Mouse (Mus musculus) fat pad, adult 2 months (tissue): ENCODE measurements around the gene Wfdc2.
A peak's percentile ranks its signal among the peaks of the same experiment; 100 is the strongest.

ENCODE experiments used
- DNase-seq: peaks from one replicate; pipeline ENCODE4 v3.0.0-alpha.2; 2011; ENCODE audit warnings: low read depth, low spot score; ENCODE audit errors: extremely low read depth

Gene Wfdc2

DNA sequence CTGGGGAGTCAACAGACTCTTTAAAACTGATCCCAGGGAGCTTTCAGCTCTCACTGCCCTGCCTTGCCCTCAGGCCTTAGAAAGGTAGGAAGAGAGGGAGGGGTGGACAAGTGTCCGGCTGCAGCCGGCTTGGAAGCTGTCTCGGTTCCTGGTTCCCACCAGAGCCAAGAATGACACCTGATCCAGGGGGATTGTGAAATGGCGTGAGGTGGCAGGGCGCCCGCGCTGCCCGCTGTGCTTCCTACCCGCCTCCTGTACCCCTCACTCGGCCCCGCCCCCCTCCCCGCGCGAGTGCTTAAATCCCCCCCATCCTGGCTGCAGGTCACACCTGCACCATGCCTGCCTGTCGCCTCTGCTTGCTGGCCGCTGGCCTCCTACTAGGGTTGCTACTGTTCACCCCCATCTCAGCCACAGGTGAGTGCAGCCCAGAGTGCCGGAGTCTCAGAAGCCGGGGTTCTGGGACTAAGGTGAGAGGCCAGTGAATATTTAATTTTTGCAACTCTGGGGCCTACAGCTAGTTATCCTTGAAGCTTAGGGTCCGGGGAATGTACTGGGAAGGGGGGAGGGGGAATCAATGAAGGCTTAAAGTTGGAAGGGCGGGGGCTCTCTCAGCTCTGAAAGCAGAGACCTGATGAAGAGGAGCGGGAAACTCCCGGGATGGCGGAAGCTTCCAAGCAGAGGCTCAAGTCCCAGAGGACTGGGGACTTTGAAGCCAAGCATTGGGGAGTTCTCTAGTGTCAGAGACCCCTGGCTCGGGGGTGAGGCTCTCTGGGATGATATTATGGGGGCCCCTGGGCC, at the start of gene Wfdc2:
TSS of gene Wfdc2 (plus strand) at position 23 of the 798 bp plus-strand sequence.
- no peak for DNase-seq

DNA sequence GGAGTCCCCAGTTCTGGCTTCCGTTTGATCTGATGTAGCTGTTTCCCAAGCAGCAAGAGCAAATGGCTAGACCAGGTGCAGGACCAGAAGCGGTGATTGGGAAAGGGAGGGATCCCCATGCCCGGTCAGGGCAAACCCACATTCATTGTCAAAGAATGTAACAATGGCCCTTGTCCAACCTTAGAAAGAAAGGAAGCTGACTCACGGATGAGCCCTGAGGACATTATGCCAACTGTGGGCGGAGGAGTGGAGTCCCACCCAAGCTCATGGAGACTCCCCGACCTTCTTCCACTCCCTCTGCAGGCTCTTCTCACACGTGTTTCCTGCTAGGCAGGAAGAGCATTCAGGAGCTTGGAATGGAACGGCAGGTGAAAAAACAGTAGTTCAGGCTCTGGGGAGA, 48.8 kb upstream of the Wfdc2 start:
- DNase-seq, result peak; percentile 45

DNA sequence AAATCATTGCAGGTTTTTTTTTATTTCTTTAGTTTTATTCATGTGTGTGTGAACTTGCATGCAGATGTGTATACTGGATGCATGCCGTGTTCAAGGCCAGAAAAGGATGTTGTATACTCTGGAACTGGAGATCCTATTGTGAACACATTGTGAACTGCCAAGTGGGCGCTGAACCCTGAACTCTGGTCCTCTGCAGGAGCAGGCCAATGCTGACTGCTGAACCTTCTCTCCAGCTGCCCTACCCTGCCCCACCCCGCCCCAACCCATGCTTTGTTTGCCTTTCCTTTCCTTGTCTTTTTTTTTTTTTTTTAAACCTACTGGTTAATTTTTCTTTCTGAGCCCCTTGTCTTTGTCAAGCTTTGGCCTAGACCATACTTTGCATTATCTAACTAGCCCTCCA, 47.3 kb upstream of the Wfdc2 start:
- no peak for DNase-seq

DNA sequence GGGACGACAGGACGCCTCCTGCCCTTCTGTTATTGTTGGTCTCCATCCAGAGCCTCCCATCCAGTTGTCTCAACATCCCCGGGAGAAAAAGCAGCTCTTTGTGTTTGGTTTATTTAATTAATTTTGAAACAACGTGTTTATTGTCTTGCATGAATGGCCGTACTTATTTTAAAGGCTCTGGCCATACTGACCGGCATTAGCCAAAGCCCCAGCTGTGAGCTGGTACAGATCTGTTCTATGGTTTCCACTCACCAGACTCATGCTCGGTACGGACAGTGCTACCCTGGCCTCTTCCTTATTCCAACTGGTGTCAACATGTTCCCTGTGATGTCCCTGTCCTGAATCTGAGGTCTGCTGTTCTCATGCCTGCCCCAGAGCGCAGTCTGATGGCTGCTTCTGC, 46.3 kb upstream of the Wfdc2 start:
- no peak for DNase-seq

DNA sequence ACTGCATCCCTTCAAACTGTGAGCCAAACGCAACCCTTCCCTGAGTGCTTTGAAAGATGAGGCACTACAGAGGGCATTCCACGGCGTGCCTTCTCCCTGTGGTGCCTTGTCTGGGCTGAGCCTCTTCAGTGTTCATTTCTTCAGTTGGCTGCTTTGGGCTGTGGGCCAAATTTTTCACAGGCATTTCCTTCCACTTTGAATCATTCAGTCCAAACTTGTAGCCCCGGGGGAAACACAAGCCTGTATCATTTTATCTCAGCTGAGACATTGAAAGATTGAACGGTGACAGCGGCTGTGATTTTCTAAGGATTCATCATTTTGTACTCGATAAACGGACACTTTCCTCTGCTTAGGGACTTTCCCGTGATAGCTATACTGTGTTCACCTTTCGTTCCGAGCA, 45.6 kb upstream of the Wfdc2 start:
- no peak for DNase-seq

DNA sequence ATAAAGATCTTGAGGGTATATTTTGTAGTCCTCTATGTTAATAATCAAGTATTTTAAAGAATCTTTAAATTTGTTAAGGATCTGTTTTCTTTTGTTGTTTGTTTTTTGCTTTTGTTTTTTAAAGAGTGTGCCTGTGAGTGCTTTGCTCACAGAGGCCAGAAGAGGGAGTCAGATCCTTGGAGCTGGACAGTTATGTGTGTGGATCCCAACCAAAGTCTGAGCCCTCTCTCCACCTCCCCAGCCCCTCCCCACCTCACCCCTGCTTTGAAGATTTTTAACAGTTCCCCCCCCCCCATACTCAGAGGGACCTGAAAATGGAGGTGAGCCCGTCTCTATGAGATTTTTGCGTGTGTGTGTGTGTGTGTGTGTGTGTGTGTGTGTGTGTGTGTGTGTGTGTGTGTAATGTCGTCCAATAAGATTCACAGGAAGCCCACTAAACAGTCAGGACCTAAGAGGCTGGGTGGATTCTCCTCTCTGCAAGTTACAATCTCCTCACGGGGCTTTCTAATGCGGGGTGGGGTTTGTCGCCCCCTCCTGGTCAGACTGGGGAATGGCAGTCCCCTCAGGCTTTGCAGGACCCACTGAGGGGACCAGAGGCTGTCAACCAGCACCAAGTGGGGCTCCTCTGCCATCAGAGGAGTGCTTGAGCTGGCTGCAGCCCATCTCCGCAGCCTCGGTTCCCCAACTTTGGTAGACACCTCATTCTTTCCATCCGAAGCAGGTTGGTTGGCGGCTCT, 44.6 kb upstream of the Wfdc2 start:
- no peak for DNase-seq

DNA sequence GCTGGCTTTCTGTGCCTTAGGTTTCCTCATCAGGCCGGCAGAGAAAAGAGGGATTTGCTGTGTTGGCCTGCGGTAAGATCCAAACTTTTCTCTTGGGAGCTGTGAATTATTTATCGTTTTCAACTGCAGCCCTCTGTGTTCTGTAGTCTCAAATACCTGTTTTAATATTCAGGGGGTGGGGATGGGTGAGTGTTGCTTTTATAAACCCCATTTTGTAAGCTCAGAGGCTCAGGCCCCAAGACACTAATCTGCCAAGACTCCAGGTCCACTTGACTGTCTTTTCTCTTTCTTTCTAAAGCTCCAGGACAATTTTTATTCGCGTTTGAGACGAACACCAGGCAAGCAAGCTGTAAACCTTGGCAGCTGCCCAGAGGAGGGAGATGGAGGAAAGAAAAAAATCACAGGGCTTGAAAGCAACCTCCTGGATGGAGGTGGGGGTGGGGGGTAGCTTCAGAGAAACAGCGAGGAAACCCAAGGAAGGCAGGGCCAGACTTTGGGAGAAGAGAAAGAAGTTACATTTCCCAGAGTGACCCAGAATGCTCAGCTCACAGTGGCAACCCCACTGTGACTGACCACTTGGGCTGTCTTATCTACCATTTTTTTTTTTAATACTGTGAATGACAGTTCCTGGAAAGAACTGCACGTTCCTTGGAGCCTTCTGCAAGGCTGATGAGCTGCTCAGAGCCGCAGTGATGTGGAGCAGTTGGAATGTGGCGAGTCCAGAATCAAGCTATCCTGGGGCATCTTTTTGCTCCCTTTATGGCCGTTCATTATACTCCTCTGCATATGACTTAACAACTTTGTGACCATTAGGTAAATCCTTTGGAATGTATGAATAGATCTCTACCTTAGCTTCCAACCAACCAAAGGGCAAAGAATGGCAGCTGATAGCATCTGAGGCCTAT, 43.7 kb upstream of the Wfdc2 start:
- peak; percentile 68 for DNase-seq

DNA sequence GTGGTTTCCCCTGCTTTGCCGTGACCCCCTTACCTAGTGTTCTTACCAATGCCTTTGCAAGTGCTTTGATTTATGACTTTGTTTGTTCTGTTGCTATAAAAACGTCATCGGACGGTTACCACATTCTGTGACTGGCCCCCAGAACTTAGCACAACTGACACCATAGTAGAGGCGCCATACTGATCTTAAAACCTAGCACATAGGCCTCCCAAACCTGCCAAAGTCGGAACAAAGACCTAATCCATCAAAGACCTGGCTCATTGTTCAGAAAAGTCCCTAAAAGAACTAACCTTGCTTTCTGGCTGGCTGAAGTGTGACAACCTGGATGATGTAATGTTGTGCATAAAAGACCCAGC, 43.1 kb upstream of the Wfdc2 start:
- no peak for DNase-seq

DNA sequence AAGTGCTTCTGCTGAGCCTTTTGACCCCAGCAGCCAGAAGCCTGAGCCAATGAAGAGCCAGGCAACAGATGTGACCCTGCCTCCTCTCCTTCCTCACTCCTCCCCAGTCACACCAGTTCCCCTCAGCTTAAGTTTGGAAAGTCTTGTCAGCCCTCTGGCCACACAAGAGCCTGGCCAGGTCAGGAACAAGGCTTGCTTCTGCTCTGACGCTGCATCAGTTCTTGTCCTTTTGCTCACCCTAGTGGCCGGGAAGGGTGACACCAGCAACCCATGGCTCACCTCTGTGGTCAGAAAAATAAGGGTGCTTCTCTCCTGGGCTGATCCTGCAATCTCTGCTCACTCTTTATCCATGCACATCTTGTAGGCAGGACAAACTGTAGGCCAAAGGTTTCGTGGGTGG, 41.4 kb upstream of the Wfdc2 start:
- no peak for DNase-seq

DNA sequence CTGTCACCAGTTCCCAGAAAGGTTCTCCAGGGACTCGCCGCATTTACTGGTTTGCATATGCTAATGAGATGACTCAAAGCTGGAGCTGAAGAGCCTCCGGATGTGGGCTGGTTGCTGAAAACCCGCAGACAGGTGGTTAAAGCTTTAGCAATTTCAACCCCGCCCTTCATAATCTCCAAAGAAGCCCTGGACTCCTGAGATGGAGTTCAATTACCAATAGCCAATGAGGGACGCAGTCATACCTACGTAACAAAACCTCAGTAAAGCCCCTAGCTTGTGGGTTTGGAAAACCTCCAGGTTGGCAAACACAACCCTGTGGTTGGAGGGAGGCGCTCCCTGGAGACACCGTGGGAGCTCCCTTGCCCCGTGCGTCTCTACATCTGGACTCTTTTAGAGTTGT, 40.4 kb upstream of the Wfdc2 start:
- no peak for DNase-seq

DNA sequence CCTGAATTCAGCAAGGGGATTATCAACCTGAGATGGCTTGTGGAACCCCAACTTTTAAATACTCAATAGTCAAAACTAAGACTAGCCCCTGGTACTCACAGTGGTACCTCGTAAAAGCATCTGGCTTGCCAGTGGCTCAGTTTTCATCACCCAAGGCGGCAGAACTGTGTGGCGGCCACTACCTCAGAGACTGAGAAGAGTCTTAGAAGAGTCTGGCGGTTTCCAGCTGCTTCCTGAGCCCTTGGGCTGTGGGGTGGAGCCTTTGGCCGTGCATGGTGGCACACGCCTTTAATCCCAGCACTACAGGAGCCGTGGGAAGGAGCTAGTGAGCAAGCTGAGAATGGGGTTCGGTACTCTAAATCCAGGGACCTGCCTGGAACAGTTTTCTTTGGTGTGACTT, 39.9 kb upstream of the Wfdc2 start:
- no peak for DNase-seq

DNA sequence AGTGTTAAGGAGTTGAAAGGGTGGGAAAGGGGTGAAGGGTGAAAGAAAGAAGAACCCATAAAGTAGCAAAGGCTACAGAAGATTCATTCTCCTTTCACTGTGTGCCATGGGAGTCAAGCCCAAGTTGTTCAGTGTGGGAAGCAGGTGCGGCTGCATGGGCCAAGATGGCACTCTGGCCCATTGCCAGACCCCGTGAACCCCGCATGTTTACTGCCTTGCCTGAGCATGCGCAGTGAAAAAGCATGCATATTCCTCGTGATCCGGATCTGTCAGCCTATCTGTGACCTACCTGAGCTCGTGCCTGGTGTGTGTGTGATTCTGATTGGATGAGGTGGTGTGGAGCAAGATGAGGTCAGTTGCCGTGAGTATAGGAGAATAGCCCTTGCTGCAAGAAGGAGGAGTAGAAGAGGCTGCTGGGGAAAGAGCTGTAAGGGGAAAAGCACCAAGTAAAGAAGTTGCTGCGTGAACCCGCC, 38.9 kb upstream of the Wfdc2 start:
- DNase-seq, result no peak

DNA sequence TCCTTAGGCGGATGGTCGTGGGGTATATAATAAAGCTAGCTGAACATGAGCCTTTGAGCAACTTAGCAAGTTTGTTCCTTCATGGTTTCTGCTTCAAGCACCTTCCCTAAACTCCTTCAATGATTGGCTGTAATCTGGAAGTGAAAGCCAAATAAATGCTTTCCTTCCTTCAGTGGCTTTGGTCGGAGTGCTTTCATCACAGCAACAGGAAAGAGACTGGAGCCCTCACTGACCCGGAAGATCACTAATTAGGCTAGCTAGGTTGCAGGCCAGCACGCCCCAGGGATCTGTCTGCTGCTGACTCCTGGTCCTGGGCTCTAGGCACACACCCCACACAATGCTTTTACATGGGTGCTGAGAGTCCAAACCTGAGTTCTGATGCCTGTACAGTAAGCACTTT, 33.7 kb upstream of the Wfdc2 start:
- DNase-seq, result no peak

DNA sequence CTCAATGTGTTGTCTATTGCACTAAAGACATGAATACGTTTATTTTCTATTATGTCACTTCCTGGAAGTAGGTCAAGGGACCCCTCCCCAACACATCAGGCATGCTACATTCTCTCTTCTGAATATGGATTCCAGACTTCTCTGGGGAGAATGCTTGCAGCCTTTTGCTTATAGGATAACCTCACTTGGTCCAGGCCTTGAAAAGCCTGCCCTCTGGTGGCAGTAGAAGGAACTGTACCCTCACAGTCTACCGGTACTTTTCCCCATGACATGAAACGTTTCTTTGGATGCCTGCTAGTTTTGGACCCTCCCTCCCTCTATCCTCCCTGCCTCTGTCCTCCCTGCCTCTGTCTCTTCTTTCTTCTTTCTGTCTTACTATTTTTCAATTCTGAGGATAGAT, 31.0 kb upstream of the Wfdc2 start:
- DNase-seq, result no peak

DNA sequence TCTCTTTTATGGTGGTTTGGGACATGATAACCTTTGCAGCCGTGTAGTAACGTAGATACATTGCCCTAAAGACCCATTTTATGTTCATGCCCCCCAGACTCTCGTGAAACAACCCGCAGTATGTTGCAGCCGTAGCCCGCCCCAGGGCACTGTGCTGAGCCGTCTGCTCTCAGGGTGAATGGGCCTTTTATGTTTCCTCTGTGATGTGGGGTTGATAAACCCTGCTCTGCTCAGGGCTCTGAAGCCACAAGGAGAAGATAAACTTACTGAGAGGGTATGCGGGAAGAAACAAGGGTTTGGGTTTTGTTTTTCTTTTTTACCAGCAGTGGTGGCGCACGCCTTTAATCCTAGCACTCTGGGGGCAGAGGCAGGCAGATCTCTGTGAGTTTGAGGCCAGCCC, 27.9 kb upstream of the Wfdc2 start:
- DNase-seq, result no peak

DNA sequence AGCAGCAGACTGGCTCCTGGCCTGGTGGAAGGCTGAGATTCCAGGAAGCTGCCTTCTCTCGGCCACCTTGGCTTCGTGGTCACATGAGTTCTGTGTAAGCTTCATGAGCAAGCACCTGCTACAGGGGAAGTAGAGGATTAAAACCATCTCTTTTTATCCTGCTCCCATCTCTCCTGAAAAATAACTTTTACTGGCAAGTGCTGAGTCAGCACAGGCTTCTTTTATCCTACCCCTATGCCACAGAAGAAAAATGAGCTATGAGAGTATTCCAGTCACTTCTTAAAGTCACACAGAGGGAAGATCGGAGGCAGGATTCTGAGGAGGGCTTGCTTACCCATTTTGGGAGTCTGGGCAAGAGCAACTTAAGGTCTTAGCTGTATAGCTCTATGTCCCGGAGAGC, 25.2 kb upstream of the Wfdc2 start:
- DNase-seq, result no peak

DNA sequence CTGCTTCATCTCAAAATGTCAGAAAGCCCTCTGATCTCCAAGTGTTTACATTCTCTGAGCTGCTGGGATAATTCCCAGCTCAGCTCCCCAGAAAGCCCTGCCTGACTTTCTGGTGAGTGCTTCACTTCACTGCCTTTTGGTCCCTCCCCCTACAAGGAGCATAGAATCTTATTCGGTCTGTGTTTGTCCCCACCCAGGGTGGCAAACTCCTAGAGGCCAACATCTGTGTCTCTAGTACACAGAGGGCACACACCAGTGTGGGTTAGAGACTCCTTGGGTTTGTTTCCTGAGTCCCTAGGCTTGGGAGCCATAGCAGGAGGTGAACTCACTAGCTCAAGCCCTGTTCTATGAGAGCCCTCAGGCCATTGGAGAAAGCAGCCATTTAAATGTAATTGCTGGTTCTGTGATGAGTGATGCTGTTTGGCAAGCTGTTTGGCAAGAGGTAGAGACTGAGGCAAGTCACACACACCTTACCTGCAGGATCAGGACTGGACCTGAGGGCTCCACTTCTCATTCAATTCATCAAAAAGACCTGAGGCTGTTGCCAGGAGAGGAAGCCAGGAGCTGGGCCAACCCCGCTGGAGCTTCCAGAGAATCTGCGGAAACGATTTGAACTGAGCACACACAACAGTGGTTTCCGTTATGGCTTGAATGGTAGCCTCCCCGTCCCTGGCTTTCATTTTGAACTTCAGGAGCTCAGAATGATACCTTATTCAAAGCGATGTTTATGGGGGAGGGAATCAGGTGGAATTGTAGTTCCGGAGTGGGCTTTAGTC, 21.4 kb upstream of the Wfdc2 start:
- no peak for DNase-seq

DNA sequence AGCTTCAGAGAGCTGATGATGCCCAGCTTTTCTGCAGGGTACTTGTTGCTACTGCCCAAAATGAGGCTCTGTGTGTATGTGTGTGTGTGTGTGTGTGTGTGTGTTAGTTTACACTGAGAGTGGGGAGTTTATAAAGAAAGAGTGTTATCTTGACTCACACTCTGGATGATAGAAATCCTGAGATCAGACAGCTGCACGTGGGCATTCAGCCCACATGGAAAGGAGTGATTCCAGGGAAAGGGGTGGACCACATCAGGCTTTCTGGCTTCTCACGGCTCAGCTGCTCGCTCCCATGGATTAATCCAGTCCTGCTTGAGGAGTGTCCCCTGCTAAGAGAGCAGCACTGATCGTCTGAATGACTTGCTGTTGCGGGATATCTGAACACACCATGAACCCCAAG, 20.1 kb upstream of the Wfdc2 start:
- DNase-seq, result no peak

DNA sequence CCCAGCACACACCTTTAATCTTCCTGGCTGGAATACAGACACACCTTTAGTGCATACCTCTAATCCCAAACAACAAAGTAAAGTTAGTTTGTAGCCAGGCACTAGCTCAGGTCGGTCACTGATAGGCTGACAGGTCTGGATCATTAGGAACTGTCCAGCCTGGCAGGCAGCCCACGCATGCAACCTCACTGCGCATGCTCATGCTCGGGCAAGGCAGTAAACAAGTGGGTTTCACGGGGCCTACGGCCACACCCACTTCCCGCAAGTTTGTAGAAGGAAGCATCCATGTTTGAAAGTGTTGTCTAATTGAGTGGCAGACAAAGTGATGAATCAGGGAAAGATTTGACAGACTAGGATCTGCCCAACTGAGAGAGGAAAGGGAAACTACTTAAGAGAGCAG, 19.6 kb upstream of the Wfdc2 start:
- no peak for DNase-seq

DNA sequence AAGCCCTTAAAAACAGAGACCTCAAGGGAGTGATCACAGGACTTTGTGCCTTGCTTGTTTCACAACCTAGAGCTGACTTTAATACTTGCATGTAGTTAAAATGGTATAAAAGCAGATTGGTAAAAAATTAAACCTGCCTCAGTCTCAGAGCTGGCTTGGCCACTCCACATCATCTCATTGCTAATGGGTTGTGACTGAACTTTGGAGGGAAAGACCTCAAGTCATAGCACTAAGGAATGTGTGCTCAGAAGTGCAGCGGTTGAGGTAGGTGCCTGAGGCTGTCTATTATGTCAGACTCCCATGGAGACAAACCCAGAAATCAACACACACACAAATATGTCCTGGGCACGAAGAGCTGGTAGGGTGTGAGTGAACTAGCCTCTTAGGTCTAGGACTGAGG, 18.5 kb upstream of the Wfdc2 start:
- no peak for DNase-seq
